Mouse (Mus musculus) hindbrain, embryonic 14.5 days (tissue): ENCODE data around the gene Ern1. TPM values are rescaled to one million over a fixed set of nuclear protein-coding genes. Genes with fewer than 3 reads are reported as not detected.

Experiments used
- ATAC-seq: fragments of 200-750 bp; cut with Nextera tagmentation; 2 replicates; pipeline ENCODE4 v1.8.0; 2017; ENCODE audit warnings: moderate number of reproducible peaks, mild to moderate bottlenecking, moderate TSS enrichment, moderate library complexity; ENCODE audit not compliant: low FRiP score
- DNase-seq: peaks from one replicate; pipeline ENCODE4 v3.0.0-alpha.2; 2015; ENCODE audit warnings: low spot score
- H3K27ac ChIP-seq: fragments of 300-500 bp; sonication (generic); 2 replicates; pipeline ENCODE4 v1.5.1; 2014; ENCODE audit warnings: mild to moderate bottlenecking, moderate library complexity
- H3K27me3 ChIP-seq: fragments of 300-500 bp; sonication (generic); 2 replicates; pipeline ENCODE4 v1.6.1; 2014; ENCODE audit warnings: mild to moderate bottlenecking, low read length, mixed read lengths; ENCODE audit not compliant: control insufficient read depth, insufficient read depth
- H3K36me3 ChIP-seq: fragments of 300-500 bp; sonication (generic); replicated peaks from 2 replicates; pipeline ENCODE4 v1.6.1; 2014; ENCODE audit not compliant: control insufficient read depth, insufficient read depth
- H3K4me1 ChIP-seq: fragments of 300-500 bp; sonication (generic); replicated peaks from 2 replicates; pipeline ENCODE4 v1.6.1; 2014; ENCODE audit warnings: antibody characterized with exemption, low read length, mixed read lengths; ENCODE audit not compliant: control insufficient read depth, insufficient read depth
- H3K4me2 ChIP-seq: fragments of 300-500 bp; sonication (generic); replicated peaks from 2 replicates; pipeline ENCODE4 v1.6.1; 2014; ENCODE audit warnings: mild to moderate bottlenecking, moderate library complexity
- H3K4me3 ChIP-seq: fragments of 300-500 bp; sonication (generic); replicated peaks from 2 replicates; pipeline ENCODE4 v1.5.1; 2014; ENCODE audit warnings: mild to moderate bottlenecking, low read length
- H3K9ac ChIP-seq: fragments of 300-500 bp; sonication (generic); 2 replicates; pipeline ENCODE4 v1.6.1; 2014
- H3K9me3 ChIP-seq: fragments of 300-500 bp; sonication (generic); 2 replicates; pipeline ENCODE4 v1.6.1; 2016; ENCODE audit warnings: low read length; ENCODE audit not compliant: control insufficient read depth
- WGBS: fragments of 180-500 bp; shearing (Covaris S2); extraction: QIAGEN DNeasy Blood & Tissue Kit; methylation state at CpG from one replicate; pipeline ENCODE4 v1.1.7; 2014; 5-methylcytosine and 5-hydroxymethylcytosine counted together
- polyA plus RNA-seq: library from polyadenylated mRNA; unstranded; fragments of >200 nt; fragmentation: Nextera tagmentation; extraction: Ambion mirVana; gene quantifications from 2 replicates; pipeline ENCODE4 v1.2.1, GENCODE M21; 2014

Gene Ern1
- polyA plus RNA-seq, 1 experiment from 2014 or later, result 7.2 TPM

DNA sequence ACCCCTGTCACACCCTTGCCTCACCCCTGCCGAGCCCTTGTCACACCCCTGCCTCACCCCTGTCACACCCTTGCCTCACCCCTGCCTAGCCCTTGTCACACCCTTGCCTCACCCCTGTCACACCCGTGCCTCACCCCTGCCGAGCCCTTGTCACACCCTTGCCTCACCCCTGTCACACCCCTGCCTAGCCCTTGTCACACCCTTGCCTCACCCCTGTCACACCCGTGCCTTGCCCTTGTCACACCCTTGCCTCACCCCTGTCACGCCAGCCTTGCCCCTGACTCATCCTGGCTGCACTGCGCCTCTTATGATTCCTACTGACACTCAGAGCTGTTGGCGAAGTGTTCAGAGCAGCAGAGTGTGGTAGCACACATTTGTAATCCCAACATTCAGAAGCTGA is 20.0 kb upstream of the Ern1 start:
- H3K27me3 ChIP-seq, result no peaks in the 10 kb centered on the region
- no peak for ATAC-seq
- H3K4me1 ChIP-seq, result no peaks in the 10 kb centered on the region
- H3K27ac ChIP-seq, result no peak overlapping the region
- no peak overlapping the region for H3K4me2 ChIP-seq
- H3K4me3 ChIP-seq, result no peak overlapping the region
- H3K9me3 ChIP-seq, result no peaks in the 10 kb centered on the region
- DNase-seq, result no peak
- H3K36me3 ChIP-seq, result peaks cover 40% of the 10 kb centered on the region
- no peak overlapping the region for H3K9ac ChIP-seq
- WGBS, result 87% methylated on average over 7 of the region's 7 CpGs

DNA sequence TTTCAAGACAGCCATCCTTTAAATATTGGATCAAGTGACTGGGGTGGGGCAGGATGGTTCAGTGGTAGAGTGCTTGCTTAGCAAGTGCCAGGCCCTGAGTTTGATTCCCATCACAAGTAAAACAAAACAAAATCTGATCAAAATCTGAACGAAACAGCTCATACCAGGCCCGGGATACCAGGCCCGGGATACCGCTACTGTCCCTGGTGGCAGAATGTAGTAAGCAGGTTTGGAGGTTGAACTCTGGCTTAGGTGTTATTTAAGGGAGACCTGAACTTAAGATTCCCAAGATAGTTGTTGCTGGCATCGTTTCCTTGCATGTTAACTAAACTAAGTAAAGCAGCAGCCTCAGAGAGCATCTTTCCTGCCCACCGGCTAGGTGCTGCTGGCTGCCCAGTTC is 18.6 kb upstream of the Ern1 start:
- DNase-seq, result no peak
- no peaks in the 10 kb centered on the region for H3K27me3 ChIP-seq
- H3K27ac ChIP-seq, result no peak overlapping the region
- no peak overlapping the region for H3K9ac ChIP-seq
- peaks cover 7% of the 10 kb centered on the region; the same call in 1 of the 2 replicates for H3K4me1 ChIP-seq
- WGBS, result 85% methylated on average over 6 of the region's 6 CpGs
- no peaks in the 10 kb centered on the region for H3K9me3 ChIP-seq
- H3K4me2 ChIP-seq, result no peak overlapping the region
- no peak overlapping the region for H3K4me3 ChIP-seq
- no peak for ATAC-seq
- peaks cover 33% of the 10 kb centered on the region for H3K36me3 ChIP-seq

GRCm38 (mm10) chr11:106504129-106504528 is 16.5 kb upstream of the Ern1 start:
- DNase-seq, result no peak
- H3K4me3 ChIP-seq, result no peak overlapping the region
- no peak overlapping the region for H3K27ac ChIP-seq
- H3K9me3 ChIP-seq, result no peaks in the 10 kb centered on the region
- H3K27me3 ChIP-seq, result no peaks in the 10 kb centered on the region
- peaks cover 15% of the 10 kb centered on the region for H3K36me3 ChIP-seq
- H3K9ac ChIP-seq, result no peak overlapping the region
- H3K4me2 ChIP-seq, result no peak overlapping the region
- H3K4me1 ChIP-seq, result peaks cover 10% of the 10 kb centered on the region; the same call in 1 of the 2 replicates
- no peak for ATAC-seq

DNA sequence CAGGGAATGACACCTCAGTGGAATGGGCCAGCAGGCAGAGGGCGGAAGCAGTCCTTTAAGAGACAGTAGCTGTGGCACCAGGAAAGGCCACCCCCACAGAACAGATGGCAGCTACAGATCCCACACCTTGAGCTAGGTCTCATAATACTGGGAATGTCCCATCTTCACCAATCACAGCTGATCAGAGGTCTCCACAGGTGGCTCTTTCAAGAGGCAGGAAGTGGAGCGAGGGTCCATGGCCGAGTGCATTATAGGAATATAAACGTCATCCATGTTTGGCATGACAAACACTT is 15.7 kb upstream of the Ern1 start:
- no peak overlapping the region for H3K9ac ChIP-seq
- no peak for DNase-seq
- no peak overlapping the region for H3K4me2 ChIP-seq
- H3K9me3 ChIP-seq, result no peaks in the 10 kb centered on the region
- peaks cover 10% of the 10 kb centered on the region; the same call in 1 of the 2 replicates for H3K4me1 ChIP-seq
- H3K4me3 ChIP-seq, result no peak overlapping the region
- WGBS, result 81% methylated on average over 4 of the region's 4 CpGs
- H3K27ac ChIP-seq, result no peak overlapping the region
- ATAC-seq, result no peak
- peaks cover 9% of the 10 kb centered on the region for H3K36me3 ChIP-seq
- H3K27me3 ChIP-seq, result no peaks in the 10 kb centered on the region

- no peaks in the 10 kb centered on the region for H3K27me3 ChIP-seq
- H3K9me3 ChIP-seq, result no peaks in the 10 kb centered on the region
- no peak for DNase-seq
- H3K36me3 ChIP-seq, result peaks cover 9% of the 10 kb centered on the region
- H3K9ac ChIP-seq, result no peak overlapping the region
- no peak for ATAC-seq
- no peak overlapping the region for H3K4me2 ChIP-seq
- 0 out of 2 replicates have a peak overlapping the region, but pooled peaks have one; percentile 20 for H3K27ac ChIP-seq
- peaks cover 10% of the 10 kb centered on the region; the same call in 1 of the 2 replicates for H3K4me1 ChIP-seq
- WGBS, result 62% methylated on average over 13 of the region's 13 CpGs
- no peak overlapping the region for H3K4me3 ChIP-seq
Observed at GRCm38 (mm10) chr11:106502631-106503424, 15.2 kb upstream of the Ern1 start.

- no peak for ATAC-seq
- no peaks in the 10 kb centered on the region for H3K9me3 ChIP-seq
- H3K4me3 ChIP-seq, result peak overlapping the region; percentile 92; the same call in 1 of the 2 replicates
- H3K27ac ChIP-seq, result peak overlapping the region; percentile 98
- no peaks in the 10 kb centered on the region for H3K27me3 ChIP-seq
- peaks cover 9% of the 10 kb centered on the region for H3K36me3 ChIP-seq
- peaks cover 10% of the 10 kb centered on the region; the same call in 1 of the 2 replicates for H3K4me1 ChIP-seq
- DNase-seq, result no peak
- peak overlapping the region; percentile 100 for H3K9ac ChIP-seq
- peak overlapping the region; percentile 92 for H3K4me2 ChIP-seq
Observed at GRCm38 (mm10) chr11:106502159-106502505, 14.5 kb upstream of the Ern1 start.

DNA sequence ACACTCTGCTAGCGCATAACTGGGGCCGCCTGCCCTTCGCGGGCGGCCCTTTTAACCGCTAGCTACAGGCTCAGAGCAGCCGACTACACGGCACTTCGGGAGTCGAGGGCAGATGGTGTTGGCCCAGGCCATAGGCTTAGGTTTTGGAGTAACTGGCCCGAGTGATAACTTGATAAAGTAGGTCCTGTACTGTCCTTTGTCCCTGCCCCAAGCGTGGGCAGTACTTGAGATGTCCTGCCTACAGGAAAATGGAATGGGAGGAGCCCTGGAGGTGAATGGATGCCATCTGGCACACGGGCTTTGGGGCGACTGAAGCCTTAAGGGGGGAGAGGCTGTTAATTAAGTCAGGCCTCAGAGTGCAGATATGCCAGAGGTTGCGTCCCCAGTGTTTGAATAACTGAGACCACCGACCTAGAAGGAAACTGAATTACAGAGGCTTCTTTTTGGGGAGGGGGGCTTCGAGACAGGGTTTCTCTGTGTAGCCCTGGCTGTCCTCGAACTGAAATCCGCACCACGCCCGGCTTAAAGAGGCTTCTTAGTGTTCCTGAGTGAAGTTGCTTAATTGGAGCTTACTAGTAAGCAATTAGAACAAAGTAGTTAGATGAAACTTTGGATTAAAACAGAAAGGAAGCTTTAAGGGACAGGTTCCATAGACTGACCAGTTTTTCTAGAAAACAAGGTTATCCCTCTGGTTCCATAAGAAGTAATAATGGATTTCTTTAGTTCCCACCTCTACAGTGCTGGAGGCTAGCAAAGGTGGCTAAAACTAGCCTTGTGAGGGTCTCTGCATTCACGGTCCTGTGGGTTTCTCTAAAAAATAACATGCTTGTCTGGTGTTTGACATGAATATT is 13.9 kb upstream of the Ern1 start:
- ATAC-seq, result peak; percentile 68
- under 1% methylated on average over 22 of the region's 22 CpGs for WGBS
- DNase-seq, result peak; percentile 67

DNA sequence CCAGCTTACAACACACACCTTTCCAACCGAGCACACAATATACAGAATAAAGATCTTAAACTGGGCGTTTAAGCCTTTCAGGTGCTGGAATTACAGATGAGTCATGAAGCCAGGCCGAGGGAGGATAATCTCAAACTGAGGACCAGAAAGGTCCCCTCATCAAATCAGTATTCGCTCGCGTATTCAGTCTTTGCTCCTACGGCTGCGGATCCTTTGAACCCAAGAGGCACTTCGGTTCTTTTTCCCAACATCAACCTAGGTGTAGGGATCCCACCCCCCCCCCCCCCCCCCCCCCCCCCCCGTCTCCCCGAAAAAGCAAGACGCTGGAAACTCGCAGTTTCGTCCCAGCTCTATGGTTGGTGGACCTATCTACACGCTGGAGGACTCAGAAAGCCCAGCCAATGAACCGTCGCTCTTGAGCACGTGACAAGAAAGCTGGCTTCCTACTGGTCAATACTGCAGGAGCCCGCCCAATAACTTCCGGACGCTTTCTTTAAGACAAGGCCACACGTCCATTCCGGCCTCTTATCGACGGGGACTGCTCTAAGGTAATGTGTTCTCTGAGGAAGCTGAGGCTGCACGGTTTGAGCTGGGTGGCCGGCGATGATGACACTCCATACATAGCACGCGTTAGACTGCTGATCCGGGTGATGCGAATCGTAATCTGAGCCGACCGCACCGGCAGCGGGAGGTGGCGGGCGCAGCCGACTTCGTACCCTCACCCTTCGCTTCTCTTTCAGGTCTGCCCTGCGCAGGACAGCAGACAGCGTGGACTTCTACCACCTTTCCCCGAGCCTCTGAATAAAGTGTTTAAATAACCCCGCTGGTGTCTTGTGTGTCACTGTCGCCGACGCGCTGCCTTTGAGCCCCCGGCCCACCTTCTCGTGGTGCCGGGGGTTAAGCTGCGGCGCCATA is 13.0 kb upstream of the Ern1 start:
- ATAC-seq (peak; percentile 99), DNase-seq (peak; percentile 97)
- Histone ChIP-seq H3K4me3 (peak overlapping the region; percentile 92), H3K4me2 (peak overlapping the region; percentile 92), H3K9me3 (no peaks in the 10 kb centered on the region), H3K9ac (peak overlapping the region; percentile 100), H3K4me1 (peaks cover 10% of the 10 kb centered on the region; the same call in 1 of the 2 replicates), H3K27me3 (no peaks in the 10 kb centered on the region), H3K36me3 (no peaks in the 10 kb centered on the region; the same call in 1 of the 2 replicates), H3K27ac (peak overlapping the region; percentile 98)
- under 1% methylated on average over 52 of the region's 55 CpGs for WGBS

More for the DNA sequence above, 13.9 kb upstream of the Ern1 start:
- H3K27ac ChIP-seq, result peak overlapping the region; percentile 98
- H3K9me3 ChIP-seq, result no peaks in the 10 kb centered on the region
- H3K27me3 ChIP-seq, result no peaks in the 10 kb centered on the region
- H3K9ac ChIP-seq, result peak overlapping the region; percentile 100
- H3K36me3 ChIP-seq, result peaks cover 8% of the 10 kb centered on the region
- H3K4me3 ChIP-seq, result peak overlapping the region; percentile 92
- H3K4me1 ChIP-seq, result peaks cover 10% of the 10 kb centered on the region; the same call in 1 of the 2 replicates
- H3K4me2 ChIP-seq, result peak overlapping the region; percentile 92
